In genomic region chr8:89658998-89659944, GRCm38 (mm10) we compare ENCODE assay signal across 17 mouse cellular contexts.
DNase-seq lines count a peak whose midpoint lies in the region; ATAC-seq lines count a peak whose summit lies in the region.
"Had no signal": no experiment of that assay in that cellular context is flagged by ENCODE, and none has a peak within 500 bp of the region (broad histone marks: within the 10 kb centered on the region; RNA-seq: fewer than 3 reads in every experiment).

No protein-coding gene starts in this region.

- no peak overlapping the region for H3K9ac ChIP-seq in heart, embryonic 14.5 days (ENCODE audit: low read length)
- H3K9ac ChIP-seq in liver, embryonic 11.5 days (ENCODE audit: low read depth, low read length), result no peak overlapping the region
- H3K9ac ChIP-seq in liver, embryonic 12.5 days, result no peak overlapping the region
- no peak overlapping the region for H3K9ac ChIP-seq in neural tube, embryonic 13.5 days
- H3K9ac ChIP-seq: hindbrain, embryonic 15.5 days; liver, embryonic 13.5 days; midbrain, embryonic 12.5 days had no signal

- H3K36me3 ChIP-seq in heart, embryonic 14.5 days (ENCODE audit: control insufficient read depth, insufficient read depth, low read length), result no peaks in the 10 kb centered on the region
- no peaks in the 10 kb centered on the region for H3K36me3 ChIP-seq in liver, embryonic 11.5 days (ENCODE audit: control insufficient read depth, insufficient read depth, low read length)
- H3K36me3 ChIP-seq in liver, embryonic 12.5 days, result no peaks in the 10 kb centered on the region
- H3K36me3 ChIP-seq in neural tube, embryonic 13.5 days, result no peaks in the 10 kb centered on the region
- H3K36me3 ChIP-seq: forebrain, embryonic 10.5 days; hindbrain, embryonic 15.5 days; liver, embryonic 13.5 days; midbrain, embryonic 12.5 days had no signal

- no peak for DNase-seq in heart, adult 9 months (ENCODE audit: low spot score in 2 of 2)
- no peak for DNase-seq in liver, embryonic 11.5 days (ENCODE audit: low spot score)
- peak; percentile 56 for DNase-seq in forelimb bud, embryonic 11.5 days (ENCODE audit: low read depth, low spot score)
- no peak for DNase-seq in left cerebral cortex, adult 11 months (ENCODE audit: low spot score)
- DNase-seq: adrenal gland, adult 8-10 months; B cell, adult 2 months; cerebellum, adult 2 months; liver, embryonic 13.5 days; lung, postnatal 14 days had no signal

- no peak for ATAC-seq in heart, embryonic 14.5 days (ENCODE audit: insufficient number of reproducible peaks, insufficient read depth, low FRiP score, low read depth)
- no peak for ATAC-seq in liver, embryonic 11.5 days (replicated peaks; ENCODE audit: low FRiP score)
- ATAC-seq in liver, embryonic 12.5 days, result no peak
- no peak for ATAC-seq in neural tube, embryonic 13.5 days (ENCODE audit: low read depth)
- ATAC-seq in frontal cortex, adult (ENCODE audit: low TSS enrichment), result no peak

- WGBS in heart, embryonic 14.5 days, result 23% methylated on average over 14 of the region's 14 CpGs
- WGBS in liver, embryonic 11.5 days, result 32% methylated on average over 14 of the region's 14 CpGs
- WGBS in liver, embryonic 12.5 days (ENCODE audit: insufficient replicate concordance), result 34% methylated on average over 14 of the region's 14 CpGs
- WGBS in neural tube, embryonic 13.5 days, result 3% methylated on average over 14 of the region's 14 CpGs

- H3K4me1 ChIP-seq in heart, embryonic 14.5 days (ENCODE audit: control insufficient read depth in 2 of 2, insufficient read depth in 2 of 2, low read length in 2 of 2), result peaks cover 6 to 14% of the 10 kb centered on the region in 2 experiments; a peak in 3 of 4 replicates
- H3K4me1 ChIP-seq in liver, embryonic 11.5 days (replicated peaks; ENCODE audit: control insufficient read depth, insufficient read depth, low read length), result no peaks in the 10 kb centered on the region
- H3K4me1 ChIP-seq in liver, embryonic 12.5 days, result no peaks in the 10 kb centered on the region
- H3K4me1 ChIP-seq in neural tube, embryonic 13.5 days (replicated peaks), result peaks cover 17% of the 10 kb centered on the region
- H3K4me1 ChIP-seq: liver, embryonic 13.5 days; midbrain, embryonic 12.5 days had no signal

- peak overlapping the region; percentile 36 for H3K4me2 ChIP-seq in heart, embryonic 14.5 days (ENCODE audit: low read length)
- peak overlapping the region; percentile 8; the same call in 1 of the 2 replicates for H3K4me2 ChIP-seq in liver, embryonic 11.5 days
- no peak overlapping the region for H3K4me2 ChIP-seq in liver, embryonic 12.5 days
- H3K4me2 ChIP-seq in neural tube, embryonic 13.5 days, result 0 out of 2 replicates have a peak overlapping the region, but pooled peaks have one; percentile 1
- H3K4me2 ChIP-seq: hindbrain, embryonic 15.5 days; liver, embryonic 13.5 days; midbrain, embryonic 12.5 days had no signal

- H3K27me3 ChIP-seq in heart, embryonic 14.5 days (ENCODE audit: control insufficient read depth, insufficient read depth, low read length), result no peaks in the 10 kb centered on the region
- no peaks in the 10 kb centered on the region for H3K27me3 ChIP-seq in liver, embryonic 11.5 days (replicated peaks; ENCODE audit: control insufficient read depth, insufficient read depth, low read length)
- H3K27me3 ChIP-seq in liver, embryonic 12.5 days (replicated peaks), result peaks cover 4% of the 10 kb centered on the region
- H3K27me3 ChIP-seq in neural tube, embryonic 13.5 days, result peaks cover 45% of the 10 kb centered on the region
- H3K27me3 ChIP-seq: liver, embryonic 13.5 days had no signal

- no peaks in the 10 kb centered on the region for H3K9me3 ChIP-seq in heart, embryonic 14.5 days (ENCODE audit: control insufficient read depth, low read length)
- H3K9me3 ChIP-seq in liver, embryonic 11.5 days (ENCODE audit: control insufficient read depth, low read length), result no peaks in the 10 kb centered on the region
- no peaks in the 10 kb centered on the region for H3K9me3 ChIP-seq in liver, embryonic 12.5 days (replicated peaks)
- no peaks in the 10 kb centered on the region for H3K9me3 ChIP-seq in neural tube, embryonic 13.5 days
- H3K9me3 ChIP-seq: forebrain, embryonic 10.5 days; hindbrain, embryonic 15.5 days; liver, embryonic 13.5 days; midbrain, embryonic 12.5 days had no signal

- no peak overlapping the region for H3K27ac ChIP-seq in heart, embryonic 14.5 days (replicated peaks in 1 of 2; ENCODE audit: control insufficient read depth in 1 of 2, insufficient read depth in 1 of 2, low read depth in 2 of 2, low read length in 2 of 2)
- no peak overlapping the region for H3K27ac ChIP-seq in liver, embryonic 11.5 days (ENCODE audit: low read depth, low read length)
- no peak overlapping the region for H3K27ac ChIP-seq in liver, embryonic 12.5 days
- H3K27ac ChIP-seq in neural tube, embryonic 13.5 days (replicated peaks), result no peak overlapping the region
- H3K27ac ChIP-seq: forebrain, embryonic 10.5 days; hindbrain, embryonic 15.5 days; left cerebral cortex, adult 2 months; liver, embryonic 13.5 days; midbrain, embryonic 12.5 days had no signal

- H3K4me3 ChIP-seq in heart, embryonic 14.5 days (ENCODE audit: control insufficient read depth in 1 of 2, insufficient read depth in 1 of 2, low read depth in 1 of 2, low read length in 2 of 2), result no peak overlapping the region
- no peak overlapping the region for H3K4me3 ChIP-seq in liver, embryonic 11.5 days (ENCODE audit: low read depth, low read length)
- no peak overlapping the region for H3K4me3 ChIP-seq in liver, embryonic 12.5 days
- no peak overlapping the region for H3K4me3 ChIP-seq in neural tube, embryonic 13.5 days
- H3K4me3 ChIP-seq: forebrain, embryonic 10.5 days; hindbrain, embryonic 15.5 days; left cerebral cortex, adult 2 months; liver, embryonic 13.5 days; midbrain, embryonic 12.5 days had no signal
